Mouse (Mus musculus) liver, embryonic 13.5 days (tissue): ENCODE results near the gene Rnf227. TPM values are rescaled to one million over a fixed set of nuclear protein-coding genes. Genes with fewer than 3 reads are reported as not detected.

ENCODE experiments used
- ATAC-seq: fragments of 200-750 bp; cut with Nextera tagmentation; 2 replicates; pipeline ENCODE4 v1.8.0; 2017; ENCODE audit warnings: low read depth, mild to moderate bottlenecking, moderate number of reproducible peaks, moderate library complexity
- DNase-seq: peaks from one replicate; pipeline ENCODE4 v3.0.0; 2022
- H3K27ac ChIP-seq: fragments of 300-500 bp; sonication (generic); 2 replicates; pipeline ENCODE4 v1.5.1; 2015; ENCODE audit warnings: moderate library complexity, mild to moderate bottlenecking, inconsistent platforms
- H3K27me3 ChIP-seq: fragments of 300-500 bp; sonication (generic); 2 replicates; pipeline ENCODE4 v1.6.1; 2015; ENCODE audit warnings: mild to moderate bottlenecking, inconsistent platforms
- H3K36me3 ChIP-seq: fragments of 300-500 bp; sonication (generic); 2 replicates; pipeline ENCODE4 v1.6.1; 2015; ENCODE audit warnings: mild to moderate bottlenecking, inconsistent platforms
- H3K4me1 ChIP-seq: fragments of 300-500 bp; sonication (generic); replicated peaks from 2 replicates; pipeline ENCODE4 v1.6.1; 2015; ENCODE audit warnings: inconsistent platforms
- H3K4me2 ChIP-seq: fragments of 300-500 bp; sonication (generic); 2 replicates; pipeline ENCODE4 v1.6.1; 2015; ENCODE audit warnings: inconsistent platforms, mild to moderate bottlenecking, moderate library complexity
- H3K4me3 ChIP-seq: fragments of 300-500 bp; sonication (generic); replicated peaks from 2 replicates; pipeline ENCODE4 v1.5.1; 2015; ENCODE audit warnings: mild to moderate bottlenecking, inconsistent platforms
- H3K9ac ChIP-seq: fragments of 300-500 bp; sonication (generic); 2 replicates; pipeline ENCODE4 v1.6.1; 2015; ENCODE audit warnings: mild to moderate bottlenecking, inconsistent platforms
- H3K9me3 ChIP-seq: fragments of 300-500 bp; sonication (generic); replicated peaks from 2 replicates; pipeline ENCODE4 v1.6.1; 2016; ENCODE audit warnings: inconsistent platforms
- WGBS: fragments of 180-500 bp; shearing (Covaris S2); methylation state at CpG from one replicate; pipeline ENCODE4 v1.1.7; 2015; ENCODE audit not compliant: insufficient replicate concordance; 5-methylcytosine and 5-hydroxymethylcytosine counted together
- polyA plus RNA-seq: library from polyadenylated mRNA; unstranded; fragments of >200 nt; fragmentation: Nextera tagmentation; extraction: Ambion mirVana; gene quantifications from 2 replicates; pipeline ENCODE4 v1.2.1, GENCODE M21; 2015

The Rnf227 gene
- polyA plus RNA-seq, 1 experiment from 2014 or later: 1.1 TPM

- ATAC-seq (no peak), DNase-seq (no peak)
- Histone ChIP-seq H3K9me3 (no peaks in the 10 kb centered on the region), H3K4me2 (peak overlapping the region; percentile 97), H3K36me3 (peaks cover 6% of the 10 kb centered on the region; the same call in 1 of the 2 replicates), H3K9ac (peak overlapping the region; percentile 46), H3K27ac (peak overlapping the region; percentile 40), H3K4me3 (peak overlapping the region; percentile 73), H3K27me3 (peaks cover 56% of the 10 kb centered on the region), H3K4me1 (peaks cover 56% of the 10 kb centered on the region)
- WGBS: 51% methylated on average over 6 of the region's 6 CpGs
Observed at GRCm38 (mm10) chr11:69365722-69366121, 25.5 kb downstream of the Rnf227 start.

DNA sequence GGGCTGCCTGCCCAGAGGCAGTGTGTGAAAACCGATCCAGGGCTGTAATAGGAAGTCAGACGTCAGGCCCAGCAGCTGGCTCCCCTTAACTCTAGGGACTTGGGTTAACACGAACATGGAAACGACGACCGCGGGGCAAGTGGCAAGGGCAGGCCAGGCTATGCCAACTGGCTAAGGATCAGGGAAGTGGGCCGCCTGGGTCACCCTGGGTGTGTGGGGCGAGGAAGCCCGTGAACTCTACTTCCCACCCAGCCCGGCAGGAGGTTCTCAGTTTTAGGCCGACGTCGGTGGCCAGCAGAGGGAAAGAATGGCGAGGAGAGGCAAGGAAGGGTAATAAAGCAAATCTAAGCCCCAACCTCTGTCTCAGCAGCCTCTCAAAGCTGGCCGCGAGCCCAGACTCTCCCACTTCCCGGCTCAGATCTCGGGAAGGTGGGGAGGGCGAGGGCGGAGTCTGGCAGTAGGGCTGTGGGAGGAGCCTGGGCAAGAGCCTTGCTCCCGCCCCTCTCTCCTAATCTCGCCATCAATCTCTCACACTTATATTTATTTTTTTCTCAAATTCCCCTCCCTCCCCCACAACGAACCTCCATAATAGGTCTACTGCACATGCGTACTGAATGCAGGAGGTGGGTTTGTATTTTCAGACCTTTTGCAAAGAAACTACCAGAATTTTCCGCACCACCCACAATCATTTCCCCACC lies 26.0 kb downstream of the Rnf227 start:
- H3K27me3 ChIP-seq: peaks cover 60% of the 10 kb centered on the region
- H3K4me1 ChIP-seq: peaks cover 61% of the 10 kb centered on the region
- no peaks in the 10 kb centered on the region for H3K9me3 ChIP-seq
- ATAC-seq (peak; percentile 70), DNase-seq (peak; percentile 66)
- peak overlapping the region; percentile 46 for H3K9ac ChIP-seq
- H3K36me3 ChIP-seq: 0 out of 2 replicates have a peak, but pooled peaks cover under 1% of the 10 kb centered on the region
- H3K27ac ChIP-seq: peak overlapping the region; percentile 40
- 5% methylated on average over 26 of the region's 26 CpGs for WGBS
- H3K4me3 ChIP-seq: peak overlapping the region; percentile 73
- H3K4me2 ChIP-seq: peak overlapping the region; percentile 97

GRCm38 (mm10) chr11:69366855-69367615 lies 26.8 kb downstream of the Rnf227 start:
- Histone ChIP-seq H3K27me3 (peaks cover 66% of the 10 kb centered on the region), H3K4me2 (peak overlapping the region; percentile 97), H3K9ac (peak overlapping the region; percentile 88), H3K4me3 (peak overlapping the region; percentile 73), H3K27ac (peak overlapping the region; percentile 68), H3K36me3 (no peaks in the 10 kb centered on the region), H3K9me3 (no peaks in the 10 kb centered on the region), H3K4me1 (peaks cover 69% of the 10 kb centered on the region)
- under 1% methylated on average over 22 of the region's 22 CpGs for WGBS
- ATAC-seq: no peak
- no peak for DNase-seq

DNA sequence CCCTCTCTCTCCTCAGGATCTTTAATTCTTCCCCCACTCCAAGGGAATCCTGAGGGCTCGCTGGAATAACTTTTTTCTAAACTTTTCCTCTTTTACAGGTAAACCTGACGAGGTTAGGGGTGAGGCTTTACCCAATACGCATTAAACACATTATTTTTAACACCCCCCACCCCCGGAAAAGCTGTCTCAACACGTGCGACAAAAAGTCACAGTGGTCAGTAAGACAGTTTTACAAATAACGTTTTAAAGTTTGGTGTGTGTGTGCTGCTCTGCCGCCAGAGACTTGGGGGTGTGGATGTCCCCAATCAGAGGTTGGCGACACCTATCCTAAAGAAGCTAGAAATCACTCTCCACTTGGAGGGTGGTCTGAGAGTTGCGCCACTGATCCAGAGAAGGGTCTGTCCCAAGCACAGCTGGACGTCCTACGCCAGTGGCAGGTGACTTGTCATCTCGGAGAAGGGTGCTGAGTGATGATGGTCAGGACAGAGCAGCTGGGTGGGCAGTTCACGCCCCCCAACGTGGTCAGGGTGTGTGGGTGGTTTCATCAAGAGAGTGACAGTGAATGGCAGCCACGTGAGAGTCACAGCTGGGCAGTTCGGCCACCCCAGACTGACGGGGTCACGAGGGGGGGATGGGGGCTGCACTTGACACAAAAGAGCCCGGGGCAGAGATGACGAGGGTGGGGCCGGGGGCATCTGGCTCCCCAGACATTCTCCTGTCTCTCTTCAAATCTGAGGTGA lies 27.5 kb downstream of the Rnf227 start:
- Histone ChIP-seq H3K9me3 (no peaks in the 10 kb centered on the region), H3K36me3 (no peaks in the 10 kb centered on the region), H3K27me3 (peaks cover 68% of the 10 kb centered on the region), H3K4me2 (peak overlapping the region; percentile 97), H3K4me3 (peak overlapping the region; percentile 73), H3K4me1 (peaks cover 76% of the 10 kb centered on the region), H3K27ac (peak overlapping the region; percentile 68), H3K9ac (peak overlapping the region; percentile 88)
- WGBS: 2% methylated on average over 22 of the region's 22 CpGs
- ATAC-seq (no peak), DNase-seq (no peak)

GRCm38 (mm10) chr11:69368356-69369214 lies 28.3 kb downstream of the Rnf227 start:
- peaks cover 84% of the 10 kb centered on the region for H3K4me1 ChIP-seq
- 1% methylated on average over 36 of the region's 106 CpGs for WGBS
- peaks cover 67% of the 10 kb centered on the region for H3K27me3 ChIP-seq
- H3K27ac ChIP-seq: peak overlapping the region; percentile 68
- peak overlapping the region; percentile 88 for H3K9ac ChIP-seq
- DNase-seq (no peak), ATAC-seq (no peak)
- no peaks in the 10 kb centered on the region for H3K9me3 ChIP-seq
- H3K36me3 ChIP-seq: no peaks in the 10 kb centered on the region
- peak overlapping the region; percentile 97 for H3K4me2 ChIP-seq
- H3K4me3 ChIP-seq: peak overlapping the region; percentile 73

GRCm38 (mm10) chr11:69369215-69369989 lies 29.1 kb downstream of the Rnf227 start, which contains the start of gene Chd3:
Gene Chd3, minus strand, starts transcription at chr11:69369406.
- H3K4me2 ChIP-seq: peak within 1 kb of the TSS; percentile 97
- no peaks in the 10 kb centered on the region for H3K36me3 ChIP-seq
- peaks cover 90% of the 10 kb centered on the region for H3K4me1 ChIP-seq
- peak within 1 kb of the TSS; percentile 68 for H3K27ac ChIP-seq
- H3K4me3 ChIP-seq: peak within 1 kb of the TSS; percentile 73
- no peak for DNase-seq
- ATAC-seq: no peak
- H3K9ac ChIP-seq: peak within 1 kb of the TSS; percentile 88
- no peaks in the 10 kb centered on the region for H3K9me3 ChIP-seq
- 9% methylated on average over 20 of the region's 34 CpGs for WGBS
- H3K27me3 ChIP-seq: peaks cover 64% of the 10 kb centered on the region

- H3K9ac ChIP-seq: peak overlapping the region; percentile 5; the same call in 1 of the 2 replicates
- ATAC-seq (no peak), DNase-seq (no peak)
- WGBS: 41% methylated on average over 2 of the region's 2 CpGs
- peak overlapping the region; percentile 73; the same call in 1 of the 2 replicates for H3K4me3 ChIP-seq
- peak overlapping the region; percentile 91 for H3K27ac ChIP-seq
- H3K36me3 ChIP-seq: no peaks in the 10 kb centered on the region
- H3K4me1 ChIP-seq: peaks cover 87% of the 10 kb centered on the region
- no peaks in the 10 kb centered on the region for H3K9me3 ChIP-seq
- peaks cover 60% of the 10 kb centered on the region for H3K27me3 ChIP-seq
- H3K4me2 ChIP-seq: peak overlapping the region; percentile 97
Observed at GRCm38 (mm10) chr11:69369990-69370816, 29.9 kb downstream of the Rnf227 start.

DNA sequence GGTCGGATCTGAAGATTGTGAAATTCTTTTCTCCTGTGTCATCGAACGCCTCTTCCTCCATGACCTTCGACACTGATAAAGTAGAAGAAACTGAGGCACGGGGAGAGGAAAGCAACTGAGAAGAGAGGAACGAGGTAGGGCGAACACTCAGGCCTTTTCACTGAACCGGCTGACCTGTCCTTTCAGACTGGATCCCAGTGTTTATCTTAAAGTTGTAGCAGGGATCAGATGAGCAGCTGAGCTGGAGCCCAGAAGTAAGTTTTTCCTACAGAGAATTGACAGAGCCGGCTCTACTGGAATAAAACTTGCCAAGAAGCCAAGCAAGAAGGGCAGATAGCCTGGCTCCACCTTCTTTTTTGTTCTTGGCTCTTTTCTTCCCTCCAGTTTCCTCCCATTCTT lies 30.6 kb downstream of the Rnf227 start:
- Histone ChIP-seq H3K27me3 (peaks cover 54% of the 10 kb centered on the region), H3K4me2 (peak overlapping the region; percentile 18; the same call in 1 of the 2 replicates), H3K9ac (peak overlapping the region; percentile 5; the same call in 1 of the 2 replicates), H3K36me3 (no peaks in the 10 kb centered on the region), H3K4me1 (peaks cover 81% of the 10 kb centered on the region), H3K4me3 (no peak overlapping the region), H3K27ac (peak overlapping the region; percentile 91), H3K9me3 (no peaks in the 10 kb centered on the region)
- DNase-seq (no peak), ATAC-seq (no peak)
- WGBS: 37% methylated on average over 9 of the region's 9 CpGs

- peaks cover 78% of the 10 kb centered on the region for H3K4me1 ChIP-seq
Observed at GRCm38 (mm10) chr11:69371601-69372000, 31.3 kb downstream of the Rnf227 start.

More at GRCm38 (mm10) chr11:69371601-69372000, 31.3 kb downstream of the Rnf227 start:
- Histone ChIP-seq H3K27ac (peak overlapping the region; percentile 91), H3K36me3 (no peaks in the 10 kb centered on the region), H3K27me3 (peaks cover 46% of the 10 kb centered on the region), H3K9me3 (no peaks in the 10 kb centered on the region), H3K9ac (peak overlapping the region; percentile 24; the same call in 1 of the 2 replicates), H3K4me3 (peak overlapping the region; percentile 47; the same call in 1 of the 2 replicates), H3K4me2 (peak overlapping the region; percentile 69)
- 72% methylated on average over 12 of the region's 12 CpGs for WGBS
- DNase-seq (no peak), ATAC-seq (no peak)
